ENCODE assay signal across 12 mouse cellular contexts in genomic region chr2:52248316-52248826, GRCm38 (mm10).
DNase-seq lines count a peak whose midpoint lies in the region; ATAC-seq and TF ChIP-seq lines count a peak whose summit lies in the region.
"Had no signal": no experiment of that assay in that cellular context is flagged by ENCODE, and none has a peak within 500 bp of the region (broad histone marks: within the 10 kb centered on the region; RNA-seq: fewer than 3 reads in every experiment).

No protein-coding gene starts in this region.

- 87% methylated on average over 9 of the region's 9 CpGs for WGBS in liver, adult 2 months
- 55% methylated on average over 9 of the region's 9 CpGs for WGBS in midbrain, embryonic 14.5 days

- intact Hi-C loops in left cerebral cortex, adult 2 months (cut with DNase I): no loop called here

- TF ChIP-seq POLR2A in liver, adult 2 months (IDR thresholded peaks at IDR 0.05; ENCODE audit: extremely low read depth, insufficient read depth, low read length): no peak

- H3K9ac ChIP-seq in liver, adult 2 months (ENCODE audit: low read depth, low read length): no peak overlapping the region
- no peak overlapping the region for H3K9ac ChIP-seq in midbrain, embryonic 14.5 days (replicated peaks; ENCODE audit: low read length)
- H3K9ac ChIP-seq: heart, embryonic 13.5 days; intestine, embryonic 15.5 days had no signal

- H3K79me2 ChIP-seq in liver, adult 2 months (ENCODE audit: control insufficient read depth, insufficient read depth, low read length): no peaks in the 10 kb centered on the region

- no peak overlapping the region for H3K4me2 ChIP-seq in midbrain, embryonic 14.5 days (ENCODE audit: low read length)
- H3K4me2 ChIP-seq: heart, embryonic 13.5 days; intestine, embryonic 15.5 days had no signal

- H3K4me1 ChIP-seq in liver, adult 2 months (ENCODE audit: control insufficient read depth, insufficient read depth, low read length): no peaks in the 10 kb centered on the region
- no peaks in the 10 kb centered on the region; the same call in 1 of the 2 replicates for H3K4me1 ChIP-seq in midbrain, embryonic 14.5 days (ENCODE audit: control insufficient read depth, insufficient read depth, low read length)
- H3K4me1 ChIP-seq: heart, embryonic 13.5 days; intestine, embryonic 15.5 days had no signal

- no peak overlapping the region for H3K4me3 ChIP-seq in liver, adult 2 months (ENCODE audit: insufficient read depth, low read depth, low read length)
- no peak overlapping the region for H3K4me3 ChIP-seq in midbrain, embryonic 14.5 days (replicated peaks; ENCODE audit: low read depth, low read length)
- no peak overlapping the region for H3K4me3 ChIP-seq in left cerebral cortex, adult 2 months
- H3K4me3 ChIP-seq: erythroblast, embryonic 14.5 days; heart, embryonic 13.5 days; intestine, embryonic 15.5 days had no signal

- DNase-seq in cerebellum, adult 8-10 months: no peak
- DNase-seq in liver, adult 2 months (ENCODE audit: extremely low read depth, low read depth, low spot score): peak; percentile 9
- DNase-seq in liver: no peak
- DNase-seq in midbrain, embryonic 14.5 days: peak; percentile 33
- no peak for DNase-seq in urinary bladder, postnatal 36 days (ENCODE audit: low spot score in 2 of 2)
- DNase-seq in left cerebral cortex, adult 2 months (ENCODE audit: extremely low spot score in 1 of 2, low spot score in 2 of 2): no peak
- DNase-seq: gastrocnemius, postnatal 14 days had no signal

- 0 out of 2 replicates have a peak, but pooled peaks have one; percentile 60 for ATAC-seq in cerebellum, adult (ENCODE audit: insufficient number of reproducible peaks, low FRiP score, low TSS enrichment)
- ATAC-seq in hematopoietic stem cell, adult 5-6 weeks (replicated peaks in 1 of 2; ENCODE audit: insufficient read depth in 1 of 2, low FRiP score in 2 of 2, low TSS enrichment in 1 of 2, low read depth in 1 of 2, poor library complexity in 2 of 2, severe bottlenecking in 2 of 2): peak; percentile 46 to 51; a peak in 3 of 4 replicates
- ATAC-seq in midbrain, embryonic 14.5 days (ENCODE audit: low FRiP score, low TSS enrichment): no peak
- ATAC-seq: intestine, embryonic 15.5 days had no signal

- no peaks in the 10 kb centered on the region for H3K27me3 ChIP-seq in liver, adult 2 months (ENCODE audit: control insufficient read depth, insufficient read depth, low read length)
- H3K27me3 ChIP-seq in midbrain, embryonic 14.5 days (ENCODE audit: control insufficient read depth, insufficient read depth, low read length): no peaks in the 10 kb centered on the region
- H3K27me3 ChIP-seq: heart, embryonic 13.5 days; intestine, embryonic 15.5 days had no signal

- no peak for TF ChIP-seq CTCF in liver, adult 2 months (IDR thresholded peaks at IDR 0.05; ENCODE audit: low read depth, low read length)
- no peak for TF ChIP-seq CTCF in left cerebral cortex, adult 2 months (IDR thresholded peaks at IDR 0.05)

- H3K9me3 ChIP-seq in midbrain, embryonic 14.5 days (ENCODE audit: control insufficient read depth, low read length): no peaks in the 10 kb centered on the region
- H3K9me3 ChIP-seq: heart, embryonic 13.5 days; intestine, embryonic 15.5 days had no signal

- peaks cover 2% of the 10 kb centered on the region for H3K36me3 ChIP-seq in liver, adult 2 months (ENCODE audit: control insufficient read depth, insufficient read depth, low read length)
- no peaks in the 10 kb centered on the region for H3K36me3 ChIP-seq in midbrain, embryonic 14.5 days (ENCODE audit: control insufficient read depth, insufficient read depth, low read length)
- H3K36me3 ChIP-seq: heart, embryonic 13.5 days; intestine, embryonic 15.5 days had no signal

- no peak overlapping the region for H3K27ac ChIP-seq in liver, adult 2 months (replicated peaks; ENCODE audit: insufficient read depth, low read depth, low read length)
- H3K27ac ChIP-seq in midbrain, embryonic 14.5 days (replicated peaks; ENCODE audit: low read depth, low read length): peak overlapping the region; percentile 55; the same call in 1 of the 2 replicates
- no peak overlapping the region for H3K27ac ChIP-seq in left cerebral cortex, adult 2 months
- H3K27ac ChIP-seq: heart, embryonic 13.5 days; intestine, embryonic 15.5 days had no signal

Comparison
In these comparisons a context has a peak if more than half of its experiments do, and no peak if none do; other contexts are left out.
1. DNase-seq: peak in liver, adult 2 months (single experiment) and midbrain, embryonic 14.5 days (single experiment); none in cerebellum, adult 8-10 months (single experiment), liver (single experiment), urinary bladder, postnatal 36 days (0 of 2) and left cerebral cortex, adult 2 months (0 of 2).